Mouse (Mus musculus) frontal cortex, adult (tissue): Measurements from ENCODE around the gene Cdc14b.

Source experiments
- ATAC-seq: cut with Nextera tagmentation; 2 replicates; pipeline ENCODE4 v1.9.2; 2017; ENCODE audit warnings: mild to moderate bottlenecking, moderate library complexity, mixed read lengths; ENCODE audit not compliant: low TSS enrichment

The Cdc14b gene

GRCm38 (mm10) chr13:64178746-64179652 is 96.1 kb downstream of the Cdc14b start:
- no peak for ATAC-seq

GRCm38 (mm10) chr13:64178000-64178399 is 97.1 kb downstream of the Cdc14b start:
- no peak for ATAC-seq

GRCm38 (mm10) chr13:64169746-64170145 is 105.3 kb downstream of the Cdc14b start:
- ATAC-seq = no peak

DNA sequence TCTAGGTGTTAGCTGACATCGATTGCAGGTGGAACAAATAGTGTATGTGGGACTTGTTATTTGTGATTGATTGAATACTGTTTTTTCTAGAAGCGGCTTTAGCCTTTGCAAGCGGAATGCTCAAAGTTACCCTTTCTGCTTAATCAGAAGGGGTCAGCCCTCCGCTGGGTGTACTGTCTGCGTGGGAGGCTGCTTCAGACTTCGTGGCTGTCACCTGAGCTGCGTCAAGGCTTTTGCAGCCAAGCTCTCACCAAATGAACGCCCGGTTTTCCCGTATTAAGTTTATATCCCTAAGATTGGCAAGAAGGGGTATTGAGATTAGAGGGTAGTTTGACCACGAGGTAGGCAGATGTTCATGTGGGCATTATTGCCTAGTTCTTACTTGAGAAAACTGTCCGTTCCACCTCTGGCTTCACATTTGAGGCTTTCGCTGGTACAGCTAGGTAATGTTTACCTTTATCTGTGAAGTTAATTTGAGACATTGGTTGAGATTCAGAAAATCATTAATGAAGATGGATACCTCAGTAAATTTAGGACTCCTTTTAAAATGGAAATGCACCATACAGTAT is 111.9 kb downstream of the Cdc14b start:
- ATAC-seq = no peak

- ATAC-seq = peak; percentile 34; the same call in 1 of the 2 replicates
These were observed 112.5 kb downstream of the Cdc14b start for GRCm38 (mm10) chr13:64162626-64163025.

DNA sequence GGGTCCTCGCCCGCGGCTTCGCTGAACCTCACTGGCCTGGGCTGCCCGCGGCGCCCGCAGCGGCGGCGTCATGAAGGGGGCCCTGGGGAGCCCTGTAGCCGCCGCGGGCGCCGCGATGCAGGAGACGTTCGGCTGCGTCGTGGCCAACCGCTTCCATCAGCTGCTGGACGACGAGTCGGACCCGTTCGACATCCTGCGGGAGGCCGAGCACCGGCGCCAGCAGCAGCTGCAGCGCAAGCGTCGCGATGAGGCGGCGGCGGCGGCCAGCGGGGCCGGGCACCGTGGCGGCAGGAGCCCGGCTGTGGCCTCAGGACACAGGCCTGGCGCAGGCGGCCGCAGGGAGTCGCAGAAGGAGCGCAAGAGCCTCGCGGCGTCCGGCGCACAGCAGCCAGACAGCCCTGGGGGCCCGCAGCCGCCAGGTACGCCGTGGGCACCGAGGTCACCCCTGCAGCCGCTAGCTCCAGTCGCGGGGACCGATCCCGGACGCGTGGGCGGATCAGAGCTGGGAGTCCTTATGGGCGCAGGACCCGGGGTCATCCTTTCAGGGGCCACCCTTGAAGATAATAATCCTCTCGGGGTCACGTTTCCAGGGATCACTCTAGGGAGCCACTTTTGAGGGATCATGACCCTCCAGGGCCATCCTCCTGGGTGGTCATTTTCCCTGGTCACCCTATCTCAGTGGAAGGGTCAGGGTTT is 113.0 kb downstream of the Cdc14b start:
- peak; percentile 54 for ATAC-seq

- ATAC-seq = peak; percentile 93
These were observed 113.6 kb downstream of the Cdc14b start, which contains the start of gene Habp4 for GRCm38 (mm10) chr13:64161548-64161915. Gene Habp4, plus strand, starts transcription at chr13:64161824.

GRCm38 (mm10) chr13:64156966-64157365 is 118.1 kb downstream of the Cdc14b start:
- ATAC-seq = no peak

DNA sequence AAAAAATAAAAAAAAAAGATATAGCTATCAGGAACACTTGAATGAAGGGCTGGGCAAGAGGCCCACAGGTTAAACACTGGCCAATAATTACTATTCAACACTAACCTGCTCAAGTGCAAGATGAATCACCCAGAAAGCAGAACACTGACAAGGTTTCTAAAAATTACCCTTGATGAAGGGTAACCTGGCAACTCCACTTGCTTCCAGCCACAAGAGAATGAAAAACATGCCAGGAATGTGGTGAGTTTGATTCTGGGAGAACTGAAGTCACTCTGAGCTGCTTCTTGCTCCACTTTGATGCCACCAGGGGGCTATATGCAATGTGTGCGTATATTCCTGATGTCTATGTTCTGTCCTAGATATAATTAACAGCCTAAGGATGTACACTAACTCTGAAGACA is 119.9 kb downstream of the Cdc14b start:
- no peak for ATAC-seq

- no peak for ATAC-seq
These were observed 120.4 kb downstream of the Cdc14b start for GRCm38 (mm10) chr13:64154651-64155050.

- no peak for ATAC-seq
These were observed 121.3 kb downstream of the Cdc14b start for GRCm38 (mm10) chr13:64153751-64154267.

- ATAC-seq = peak; percentile 95
These were observed 121.9 kb downstream of the Cdc14b start, which contains the start of gene Zfp367 for GRCm38 (mm10) chr13:64153083-64153682. Gene Zfp367, minus strand, starts transcription at chr13:64153202.

GRCm38 (mm10) chr13:64152671-64153082 is 122.4 kb downstream of the Cdc14b start:
- ATAC-seq = peak; percentile 50

DNA sequence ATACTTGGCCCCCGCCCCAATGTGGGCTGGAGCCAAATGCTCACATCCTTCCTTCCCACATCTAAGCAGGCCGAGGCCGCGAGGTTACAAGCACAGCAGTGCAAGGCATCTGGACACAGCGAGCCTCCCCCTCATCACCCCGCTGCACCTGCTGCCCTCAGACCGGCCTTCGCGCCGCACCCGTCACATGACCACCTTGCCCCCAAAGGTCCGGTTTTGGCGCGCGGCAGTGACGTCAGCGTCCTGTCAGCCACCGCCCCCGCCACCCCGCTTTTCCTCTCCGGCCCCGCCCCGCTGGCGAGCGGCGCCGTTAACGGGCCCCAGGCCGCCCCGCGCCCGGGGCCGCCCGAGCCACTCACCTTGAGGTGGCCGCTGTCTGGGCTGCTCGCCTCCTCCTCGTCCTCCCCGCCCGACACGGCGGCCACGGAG is 122.8 kb downstream of the Cdc14b start:
- ATAC-seq = peak; percentile 21

DNA sequence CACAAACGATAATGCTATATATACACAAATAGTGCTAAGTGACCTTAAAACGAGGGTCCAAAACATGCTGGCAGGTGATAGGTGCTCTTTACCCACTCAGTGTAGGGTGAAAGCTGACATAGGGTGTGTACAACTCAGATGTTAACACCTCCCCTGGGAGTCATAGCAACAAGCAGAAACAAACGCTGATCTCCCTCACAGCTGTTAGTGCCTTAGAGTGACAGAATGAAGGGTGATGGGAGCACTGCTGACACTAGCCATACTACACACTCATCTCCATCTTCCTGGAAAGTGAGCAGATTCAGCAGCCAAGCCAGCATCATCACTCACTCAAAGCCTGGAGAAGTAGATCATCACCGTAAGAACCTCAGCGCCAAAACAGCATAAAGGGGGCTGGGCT is 125.0 kb downstream of the Cdc14b start:
- ATAC-seq = no peak
